Mouse (Mus musculus) spleen, postnatal 36 days (tissue): ENCODE results near the gene Psenen.

Source experiments
- DNase-seq, 2 experiments: peaks; one replicate each; pipeline ENCODE4 v3.0.0; 2022; ENCODE audit warnings: low spot score in 2 of 2, mixed read lengths in 1 of 2

Gene Psenen

GRCm38 (mm10) chr7:30518325-30518724 is 45.1 kb downstream of the Psenen start:
- DNase-seq = no peak

- no peak for DNase-seq
Observed at GRCm38 (mm10) chr7:30515003-30515760, 48.2 kb downstream of the Psenen start.
